Mouse (Mus musculus) lung, adult 18-20 months (tissue): ENCODE data around the gene Gm21996.
"Not testable (repeated sequence)": the region's sequence is repeated elsewhere in the genome, so short reads cannot be mapped to it uniquely, and the experiment has no call there.

Source experiments
- DNase-seq, 2 experiments: peaks; one replicate each; pipeline ENCODE4 v3.0.0; 2022; ENCODE audit warnings: mixed read lengths in 2 of 2

The Gm21996 gene

GRCm38 (mm10) chrY:89745432-89745831 is at the start of gene Gm21996:
Gene Gm21996, minus strand, starts transcription at chrY:89745532.
- not testable (repeated sequence) for DNase-seq
